Mouse (Mus musculus): ENCODE measurements at regions not wholly inside any gene's neighbourhood (a gene's known extent, or its start where the extent isn't known, plus 50 kb on each side); places are given as distances from the start of the nearest gene placed in this dataset.

DNA sequence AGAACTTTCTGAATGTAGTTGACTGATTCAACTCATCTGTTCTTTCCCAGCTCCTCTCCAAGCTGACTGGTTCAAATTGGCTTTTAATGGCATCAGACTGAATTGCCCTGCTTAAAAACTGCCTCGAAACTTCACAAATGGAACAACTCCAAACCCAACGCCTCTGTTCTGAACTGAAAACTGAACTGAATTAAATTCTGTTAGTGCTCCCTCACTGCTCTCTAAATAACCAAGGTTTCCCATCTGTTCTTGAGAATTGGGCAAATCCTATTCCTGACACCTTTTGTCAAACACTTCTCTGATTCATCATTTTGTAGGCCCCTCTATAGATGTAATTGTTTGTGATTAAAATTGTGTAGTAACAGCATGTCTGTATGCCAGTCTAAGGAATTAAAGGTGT lies 932.2 kb upstream of the B3galt2 start:
- H3K4me1 ChIP-seq (ENCODE audit: control insufficient read depth, insufficient read depth, low read length), result no peaks in the 10 kb centered on the region
- no peak overlapping the region for H3K27ac ChIP-seq (ENCODE audit: control insufficient read depth, insufficient read depth, low read depth, low read length, poor library complexity)
- WGBS, result 69% methylated on average over 2 of the region's 2 CpGs
- no peak for TF ChIP-seq CTCF (IDR thresholded peaks at IDR 0.05; ENCODE audit: control insufficient read depth, insufficient read depth, low read length)
- TF ChIP-seq POLR2A (IDR thresholded peaks at IDR 0.05; ENCODE audit: borderline replicate concordance, control insufficient read depth, low read depth, low read length), result no peak
- no peak overlapping the region for H3K4me3 ChIP-seq (replicated peaks; ENCODE audit: control insufficient read depth, low read depth, low read length)

DNA sequence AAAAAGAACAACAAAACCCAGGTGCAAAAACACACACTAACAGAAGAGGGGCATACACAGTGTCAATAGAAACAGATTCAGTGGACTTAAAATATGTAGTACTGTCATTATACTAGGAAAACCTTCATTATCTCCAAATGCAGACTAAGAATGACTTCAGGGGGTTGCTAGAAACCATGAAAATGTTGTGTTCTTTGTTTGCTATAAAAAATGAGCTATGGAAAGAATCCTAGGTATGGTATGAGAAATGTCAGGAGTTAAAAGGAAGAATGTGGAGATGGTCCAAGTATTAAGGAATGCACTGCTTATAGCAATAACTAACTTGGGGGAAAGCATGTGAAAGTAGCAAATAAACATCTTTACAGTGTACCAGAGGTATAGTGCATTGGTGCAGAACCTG lies 910.2 kb upstream of the B3galt2 start:
- no peak for TF ChIP-seq POLR2A (IDR thresholded peaks at IDR 0.05; ENCODE audit: borderline replicate concordance, control insufficient read depth, low read depth, low read length)
- no peak for TF ChIP-seq CTCF (IDR thresholded peaks at IDR 0.05; ENCODE audit: control insufficient read depth, insufficient read depth, low read length)
- H3K27ac ChIP-seq (ENCODE audit: control insufficient read depth, insufficient read depth, low read depth, low read length, poor library complexity), result no peak overlapping the region
- H3K4me1 ChIP-seq (ENCODE audit: control insufficient read depth, insufficient read depth, low read length), result no peaks in the 10 kb centered on the region
- no peak overlapping the region for H3K4me3 ChIP-seq (replicated peaks; ENCODE audit: control insufficient read depth, low read depth, low read length)

DNA sequence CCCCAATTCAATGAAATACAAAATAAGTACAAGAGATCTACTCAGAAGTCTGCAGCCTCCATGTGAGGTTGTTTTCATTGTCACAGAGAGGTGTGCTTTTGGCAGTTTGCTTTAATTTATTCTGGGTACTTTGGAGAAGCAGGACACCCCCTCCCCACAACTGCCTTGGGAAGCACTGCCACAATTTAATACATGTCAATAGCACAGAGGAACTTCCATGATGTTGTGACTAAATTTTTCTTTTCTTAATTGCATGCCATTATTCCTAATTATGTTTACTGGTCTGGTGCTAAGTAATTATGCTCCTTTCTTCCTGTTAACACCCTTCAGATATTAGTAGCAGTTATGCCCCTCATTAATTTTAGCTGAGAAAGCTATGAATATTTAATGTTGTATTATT lies 906.4 kb upstream of the B3galt2 start:
- H3K27ac ChIP-seq (ENCODE audit: control insufficient read depth, insufficient read depth, low read depth, low read length, poor library complexity), result no peak overlapping the region
- TF ChIP-seq CTCF (IDR thresholded peaks at IDR 0.05; ENCODE audit: control insufficient read depth, insufficient read depth, low read length) (no peak), POLR2A (IDR thresholded peaks at IDR 0.05; ENCODE audit: borderline replicate concordance, control insufficient read depth, low read depth, low read length) (no peak)
- H3K4me1 ChIP-seq (ENCODE audit: control insufficient read depth, insufficient read depth, low read length), result no peaks in the 10 kb centered on the region
- H3K4me3 ChIP-seq (replicated peaks; ENCODE audit: control insufficient read depth, low read depth, low read length), result no peak overlapping the region

DNA sequence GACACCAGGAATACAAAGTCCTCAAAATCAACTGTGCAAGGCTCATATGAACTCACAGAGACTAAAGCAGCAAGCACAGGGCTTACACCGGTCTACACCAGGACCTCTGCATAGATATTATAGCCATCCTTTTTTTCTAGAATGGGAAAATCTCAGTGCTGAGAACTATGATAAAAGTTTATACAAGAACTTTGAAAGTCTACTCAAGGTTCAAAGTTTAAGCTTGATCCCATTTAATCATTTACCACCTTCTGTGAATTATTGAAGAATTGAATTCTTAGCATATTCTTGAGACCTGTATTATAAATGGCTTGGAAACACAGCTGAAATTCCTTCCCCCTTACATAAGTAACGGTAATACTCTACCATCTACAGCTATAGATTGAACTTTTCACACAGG lies 902.1 kb upstream of the B3galt2 start:
- Histone ChIP-seq H3K4me3 (replicated peaks; ENCODE audit: control insufficient read depth, low read depth, low read length) (no peak overlapping the region), H3K4me1 (ENCODE audit: control insufficient read depth, insufficient read depth, low read length) (no peaks in the 10 kb centered on the region), H3K27ac (ENCODE audit: control insufficient read depth, insufficient read depth, low read depth, low read length, poor library complexity) (no peak overlapping the region)
- 80% methylated on average over 2 of the region's 2 CpGs for WGBS
- no peak for TF ChIP-seq POLR2A (IDR thresholded peaks at IDR 0.05; ENCODE audit: borderline replicate concordance, control insufficient read depth, low read depth, low read length)
- no peak for TF ChIP-seq CTCF (IDR thresholded peaks at IDR 0.05; ENCODE audit: control insufficient read depth, insufficient read depth, low read length)

DNA sequence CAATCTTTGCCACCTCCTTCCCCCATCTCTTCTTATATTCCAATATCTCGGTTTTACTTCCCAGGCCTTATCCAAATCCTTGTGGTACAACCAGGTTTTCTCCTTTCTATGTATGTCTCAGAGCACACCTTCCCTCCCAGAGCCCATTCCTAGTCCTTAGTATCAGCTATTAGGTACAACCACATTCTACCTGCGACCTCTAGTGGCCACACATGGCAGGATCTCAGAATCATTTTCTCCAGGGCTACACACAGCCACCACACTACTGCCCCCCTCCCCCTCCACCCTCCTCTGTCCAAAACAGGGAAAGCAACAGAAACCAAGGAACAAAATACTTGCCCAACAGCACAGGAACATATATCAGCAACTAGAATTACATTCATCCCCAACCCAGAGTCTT lies 898.2 kb upstream of the B3galt2 start:
- TF ChIP-seq POLR2A (IDR thresholded peaks at IDR 0.05; ENCODE audit: borderline replicate concordance, control insufficient read depth, low read depth, low read length) (no peak), CTCF (IDR thresholded peaks at IDR 0.05; ENCODE audit: control insufficient read depth, insufficient read depth, low read length) (peak; percentile 17; the same call in 1 of the 2 replicates)
- 16% methylated on average over 2 of the region's 2 CpGs for WGBS
- Histone ChIP-seq H3K4me1 (ENCODE audit: control insufficient read depth, insufficient read depth, low read length) (no peaks in the 10 kb centered on the region), H3K27ac (ENCODE audit: control insufficient read depth, insufficient read depth, low read depth, low read length, poor library complexity) (no peak overlapping the region), H3K4me3 (replicated peaks; ENCODE audit: control insufficient read depth, low read depth, low read length) (no peak overlapping the region)

DNA sequence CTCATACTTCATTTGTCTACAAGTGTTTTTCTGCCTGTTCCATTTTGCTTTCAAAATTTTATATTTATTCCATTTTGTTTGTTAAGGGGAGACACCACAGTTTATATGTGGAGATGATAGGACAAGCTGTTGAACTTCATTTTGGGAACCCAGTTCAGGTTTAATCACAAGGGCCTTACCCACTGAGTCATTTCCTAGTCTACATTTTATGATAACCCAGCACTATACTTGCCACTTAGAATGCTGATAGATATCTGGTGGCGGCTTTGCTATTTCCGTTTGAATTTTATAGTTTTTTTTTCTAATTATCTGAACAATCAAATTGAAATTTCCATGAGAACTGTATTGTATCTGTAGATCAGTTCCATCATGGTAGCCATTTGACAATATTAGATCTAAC lies 869.5 kb upstream of the B3galt2 start:
- 83% methylated on average over 2 of the region's 2 CpGs for WGBS
- no peak for TF ChIP-seq CTCF (IDR thresholded peaks at IDR 0.05; ENCODE audit: control insufficient read depth, insufficient read depth, low read length)
- TF ChIP-seq POLR2A (IDR thresholded peaks at IDR 0.05; ENCODE audit: borderline replicate concordance, control insufficient read depth, low read depth, low read length), result no peak
- no peaks in the 10 kb centered on the region for H3K4me1 ChIP-seq (ENCODE audit: control insufficient read depth, insufficient read depth, low read length)
- H3K4me3 ChIP-seq (replicated peaks; ENCODE audit: control insufficient read depth, low read depth, low read length), result no peak overlapping the region
- H3K27ac ChIP-seq (ENCODE audit: control insufficient read depth, insufficient read depth, low read depth, low read length, poor library complexity), result no peak overlapping the region
